Mouse (Mus musculus): Measurements from ENCODE around the gene Hjurp. TPM values are rescaled to one million over a fixed set of nuclear protein-coding genes. Genes with fewer than 3 reads are reported as not detected.

Gene Hjurp
- total RNA-seq, 2 experiments from 2014 or later: 306 to 349 TPM

DNA sequence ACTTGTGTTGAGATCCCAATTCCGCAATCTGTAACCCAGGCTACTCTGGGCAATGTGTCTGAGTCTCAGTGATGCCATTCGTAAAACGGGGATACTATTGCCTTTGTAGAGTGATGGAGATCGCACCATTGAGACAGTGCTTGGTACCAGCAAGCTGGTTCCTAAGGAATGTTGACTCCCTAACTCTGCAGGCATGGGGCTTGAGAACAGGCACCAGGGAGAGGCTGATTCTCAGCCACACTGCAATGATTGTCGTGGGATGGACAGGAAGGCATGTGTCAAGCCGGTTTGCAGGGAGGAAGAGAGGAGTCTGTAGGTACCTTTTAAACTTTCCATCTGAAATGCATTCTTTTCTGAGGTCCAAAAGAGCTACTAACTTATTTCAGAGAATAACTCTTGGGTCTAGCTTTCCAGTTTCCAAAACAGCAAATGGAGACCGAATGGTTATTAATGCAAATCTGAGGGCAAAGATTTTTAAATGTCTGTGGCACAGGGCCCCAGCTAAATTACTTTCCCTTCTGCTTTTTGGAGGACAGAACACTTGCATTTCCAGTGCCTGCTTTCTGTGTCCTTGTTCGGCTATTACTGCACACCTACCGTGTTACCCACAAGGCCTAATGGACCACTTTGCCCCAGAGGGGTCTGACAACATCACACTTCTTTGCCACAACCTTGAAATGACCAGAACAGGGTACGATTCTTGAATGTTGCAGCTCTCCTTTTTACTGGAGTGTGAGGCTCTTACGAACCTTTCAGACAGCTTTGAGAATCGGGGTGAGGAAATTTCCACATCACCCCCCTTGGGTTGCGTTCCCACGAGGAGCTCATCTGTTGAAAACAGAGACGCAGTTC, 6.2 kb upstream of the Hjurp start:
- ATAC-seq (replicated peaks; ENCODE audit: low FRiP score, poor library complexity, severe bottlenecking): no peak

DNA sequence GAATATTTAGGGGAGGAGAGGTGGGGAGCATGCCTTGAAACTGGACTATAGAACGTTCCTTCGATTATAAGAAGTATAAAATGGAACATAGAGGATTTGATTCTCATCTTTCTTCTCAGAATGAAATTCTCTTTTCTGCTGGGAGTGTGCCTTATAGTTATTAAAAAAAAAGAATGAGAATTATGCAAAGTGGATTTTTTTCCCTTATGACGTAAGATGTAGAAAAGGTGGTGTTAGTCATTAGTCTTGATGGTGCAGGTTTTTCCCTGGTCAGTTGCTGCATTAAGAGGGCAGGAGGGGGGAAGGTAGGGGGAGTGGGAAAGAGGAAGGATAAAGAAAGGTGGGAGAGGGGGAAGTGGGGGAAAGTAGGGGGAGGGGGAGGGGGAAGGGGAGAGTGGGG, 4.9 kb upstream of the Hjurp start:
- ATAC-seq (replicated peaks; ENCODE audit: low FRiP score, poor library complexity, severe bottlenecking): no peak

DNA sequence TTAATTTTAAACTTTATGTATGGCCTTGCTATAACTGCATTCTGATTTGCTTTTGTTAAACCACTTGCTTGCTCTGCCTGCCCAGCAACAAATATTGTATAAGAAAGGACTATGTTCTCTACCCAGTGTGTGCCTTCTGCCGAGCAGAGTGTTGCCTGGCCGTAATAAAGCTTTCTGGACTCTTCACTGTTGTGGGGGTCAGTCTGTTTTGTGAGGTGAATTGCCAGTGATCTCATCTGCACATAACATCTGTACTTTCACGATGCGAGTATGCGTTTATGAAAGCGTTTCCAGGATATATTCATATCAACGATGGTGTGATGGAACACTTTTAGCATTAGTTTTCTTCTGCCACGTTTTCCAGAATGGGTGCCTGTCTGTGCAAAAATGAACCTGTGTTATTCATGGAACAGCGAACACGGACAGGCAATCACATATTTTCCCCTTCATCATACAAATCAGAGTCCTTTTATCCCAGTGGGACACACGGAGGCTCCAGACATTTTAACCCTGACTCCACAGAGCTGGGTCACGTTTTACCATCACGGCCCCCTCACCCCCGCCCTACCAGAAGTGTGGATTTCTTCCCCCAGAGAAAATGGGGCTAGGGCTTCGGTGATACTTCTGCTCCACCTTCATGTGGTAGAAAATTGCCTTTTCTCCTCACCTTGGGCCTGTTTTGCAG, 2.7 kb upstream of the Hjurp start:
- ATAC-seq (replicated peaks; ENCODE audit: low FRiP score, poor library complexity, severe bottlenecking): no peak

DNA sequence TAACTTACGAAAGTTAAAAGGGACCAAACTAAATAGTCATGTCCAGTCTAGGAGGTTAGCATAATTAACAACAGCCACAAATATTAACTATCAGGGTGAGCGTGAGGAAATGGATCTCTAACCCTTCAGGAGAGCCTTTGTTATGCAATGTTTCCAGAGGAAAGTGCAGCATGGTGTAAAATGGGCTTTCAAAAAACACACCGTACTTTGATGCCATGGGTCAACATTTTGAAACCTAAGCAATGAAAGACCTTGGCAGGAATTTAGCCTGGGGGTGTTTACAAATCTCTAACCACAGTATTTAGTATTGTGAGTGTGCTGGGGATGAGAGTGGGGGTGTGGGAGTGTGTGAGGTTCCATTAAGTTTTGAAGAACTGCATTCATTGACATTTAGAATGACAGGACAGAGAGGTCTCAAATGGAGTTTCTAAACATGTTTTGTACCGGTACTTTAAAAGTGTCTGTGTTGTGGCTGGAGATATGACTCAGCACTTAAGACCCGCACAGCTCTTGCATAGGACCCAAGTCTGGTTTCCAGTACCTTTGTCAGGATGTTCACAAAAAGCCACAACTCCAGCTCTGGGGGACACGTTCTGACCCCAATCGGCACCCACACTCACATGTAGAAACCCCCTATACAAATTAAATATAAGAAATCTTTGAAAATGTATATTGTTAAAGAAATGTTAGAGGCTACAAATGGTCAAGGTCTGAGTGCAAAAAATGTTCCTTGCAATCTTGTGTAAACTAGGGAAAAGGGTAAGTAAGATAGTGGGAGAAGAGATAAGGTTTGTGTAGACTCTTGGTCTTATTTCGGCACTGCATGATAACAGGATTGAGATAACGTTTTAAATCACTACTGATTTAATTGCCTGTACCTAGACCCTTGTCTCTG, 1.9 kb upstream of the Hjurp start:
- no peak for ATAC-seq (replicated peaks; ENCODE audit: low FRiP score, poor library complexity, severe bottlenecking)

DNA sequence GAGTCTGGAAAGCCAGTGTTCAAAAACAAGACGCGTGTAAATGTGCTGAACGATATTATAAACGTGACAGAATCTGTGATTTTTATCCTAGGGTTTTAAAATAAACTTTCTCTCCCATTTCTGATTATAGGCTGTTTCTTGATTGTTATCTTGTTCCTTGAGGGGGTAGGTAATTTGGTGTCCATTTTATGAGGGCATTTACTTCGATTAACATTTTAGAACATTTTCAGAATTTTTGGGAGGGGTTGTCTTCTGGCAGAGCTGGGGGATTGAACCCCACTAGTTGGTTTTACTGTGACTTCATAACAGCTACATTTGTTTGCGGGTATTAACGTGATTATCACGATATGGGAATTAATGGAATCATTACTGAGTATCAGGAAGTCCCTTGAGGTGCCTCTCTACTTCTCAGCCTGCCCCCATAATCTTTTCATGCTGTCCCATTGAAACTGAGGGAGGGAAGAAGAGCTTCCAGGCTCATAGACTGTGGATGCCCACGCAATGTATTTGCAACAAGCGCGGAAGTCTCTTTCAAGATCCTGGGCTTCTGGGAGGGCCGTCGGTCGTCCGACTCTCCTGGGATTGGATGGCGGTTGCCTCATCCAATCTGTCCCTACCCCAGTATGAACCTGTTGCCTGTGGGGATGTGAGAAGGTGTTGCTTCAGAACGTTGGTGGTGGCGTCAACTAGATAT, 532 bp upstream of the Hjurp start:
- ATAC-seq (replicated peaks; ENCODE audit: low FRiP score, poor library complexity, severe bottlenecking): no peak

DNA sequence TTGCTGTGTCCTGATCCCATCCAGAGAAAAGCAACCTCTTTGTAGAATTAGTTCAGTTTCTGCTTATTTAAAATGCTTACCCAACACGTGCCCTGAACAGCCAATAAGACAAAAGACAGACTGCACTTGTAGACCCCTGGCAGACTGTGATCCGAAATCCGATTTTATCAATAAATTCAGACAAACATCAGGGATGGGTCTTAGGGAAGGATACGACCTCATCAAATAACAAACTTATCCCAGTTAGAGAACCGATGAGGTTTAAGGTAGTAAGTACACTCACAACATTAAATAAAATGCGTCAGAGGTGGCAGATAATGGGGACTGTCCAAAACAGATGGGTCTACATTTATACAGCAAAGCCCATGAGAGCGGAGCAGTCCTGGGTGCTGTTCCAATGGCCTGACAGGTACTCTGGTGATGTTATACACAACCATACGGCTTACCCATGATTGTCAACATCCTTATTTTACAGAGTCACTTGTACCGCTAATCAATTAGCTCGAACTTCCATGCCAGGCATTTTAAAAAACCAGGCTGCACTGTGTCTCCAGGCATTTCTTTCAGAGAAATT, 822 bp downstream of the Hjurp start:
- ATAC-seq (replicated peaks; ENCODE audit: low FRiP score, poor library complexity, severe bottlenecking): peak; percentile 13

DNA sequence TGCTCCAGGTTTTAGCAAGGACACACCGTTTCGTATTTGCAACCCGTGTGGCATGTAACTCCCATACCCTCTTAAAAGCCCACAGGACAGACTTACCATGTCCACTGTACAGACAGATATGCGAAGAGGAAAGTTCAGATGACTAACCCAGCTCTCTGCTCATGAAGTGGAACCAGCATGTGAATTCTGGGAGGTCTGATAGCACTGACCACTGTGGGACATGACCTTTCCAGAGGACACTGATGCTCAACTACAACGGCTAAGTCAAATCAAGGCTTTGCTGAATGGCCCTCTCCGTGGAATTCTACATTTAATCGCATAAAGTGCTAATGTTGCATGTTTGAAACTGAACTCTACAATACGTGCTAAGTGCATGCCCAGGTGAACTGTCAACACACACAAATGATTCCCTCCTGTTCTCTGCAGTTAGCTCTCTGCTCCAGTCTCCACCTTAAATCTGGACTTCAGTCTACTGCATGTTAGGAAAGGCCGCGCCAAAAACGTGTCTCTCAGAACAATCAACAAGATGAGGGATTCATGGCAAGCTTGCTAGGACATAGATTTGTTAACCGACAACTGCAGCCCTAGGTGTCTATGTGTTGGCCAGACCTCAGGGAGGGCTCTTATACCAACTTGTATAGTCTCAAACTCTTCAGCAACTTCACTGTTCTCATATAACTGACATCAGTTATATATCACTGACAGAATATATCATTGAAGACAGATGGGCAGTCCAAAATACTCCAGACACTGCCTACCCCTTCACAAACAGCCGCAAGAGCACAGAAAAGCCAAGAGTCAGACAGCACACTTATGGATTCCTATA, 1.5 kb downstream of the Hjurp start:
- peak; percentile 3 for ATAC-seq (replicated peaks; ENCODE audit: low FRiP score, poor library complexity, severe bottlenecking)

DNA sequence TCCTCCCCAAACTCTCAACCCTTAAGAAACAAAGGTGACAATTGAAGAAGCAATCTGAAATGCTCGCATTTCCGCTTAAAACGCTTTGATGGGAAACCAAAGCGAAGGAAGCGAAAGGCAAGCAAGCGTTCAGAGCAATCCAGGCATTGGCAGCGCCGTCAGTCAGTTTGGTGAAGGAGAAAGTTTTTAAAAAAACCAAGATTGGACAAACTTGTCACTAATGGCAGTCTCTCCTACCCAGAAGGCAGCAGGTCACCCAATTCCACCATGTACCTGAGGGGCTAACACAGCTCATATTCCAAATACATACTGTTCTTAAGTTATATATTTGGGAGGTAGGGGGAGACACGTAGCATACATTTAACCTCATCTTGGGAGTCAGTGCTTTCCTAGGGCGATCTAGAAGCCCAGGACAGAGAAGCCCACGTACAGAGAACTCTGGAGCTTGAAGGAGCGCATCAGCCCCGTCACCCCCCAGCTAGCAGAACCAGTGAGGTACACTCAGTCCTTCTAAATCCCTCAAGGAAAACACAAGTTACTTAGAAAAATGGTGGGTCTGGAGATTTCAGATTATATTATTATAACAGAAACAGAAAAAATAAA, 2.3 kb downstream of the Hjurp start:
- no peak for ATAC-seq (replicated peaks; ENCODE audit: low FRiP score, poor library complexity, severe bottlenecking)

DNA sequence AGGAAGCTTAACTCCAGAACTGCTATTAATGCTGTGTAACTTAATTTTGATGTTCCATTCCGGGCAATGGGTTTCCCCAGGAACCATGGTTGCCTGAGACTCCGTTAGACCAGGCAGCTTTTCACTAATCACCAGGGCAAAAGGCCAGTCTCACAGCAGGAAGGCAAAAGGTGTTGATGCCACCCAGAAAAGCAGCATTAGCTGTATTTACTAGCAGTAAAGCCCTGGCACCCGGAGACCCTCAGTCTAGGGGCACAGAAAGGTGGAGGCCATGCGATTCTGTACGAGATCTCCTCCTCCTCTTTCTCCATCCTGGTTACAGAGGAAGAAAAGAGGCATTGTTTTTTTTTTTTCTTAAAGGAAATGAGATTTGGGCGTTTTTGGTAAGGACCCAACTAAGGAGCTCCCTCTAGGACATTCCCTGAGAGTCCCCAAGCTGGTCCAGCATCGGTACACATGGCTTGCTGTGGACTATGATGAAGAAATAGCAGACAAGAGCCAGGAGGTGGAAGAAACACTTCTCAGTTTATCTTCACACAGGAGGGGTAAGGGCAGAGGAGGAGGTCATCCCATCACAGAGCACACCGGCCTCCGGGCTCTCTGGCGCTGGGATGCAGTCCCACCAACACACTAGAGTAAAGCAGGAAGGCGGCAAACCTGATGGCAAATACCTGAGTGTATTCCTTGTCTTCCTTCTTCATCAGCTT, 2.9 kb downstream of the Hjurp start:
- ATAC-seq (replicated peaks; ENCODE audit: low FRiP score, poor library complexity, severe bottlenecking): no peak

DNA sequence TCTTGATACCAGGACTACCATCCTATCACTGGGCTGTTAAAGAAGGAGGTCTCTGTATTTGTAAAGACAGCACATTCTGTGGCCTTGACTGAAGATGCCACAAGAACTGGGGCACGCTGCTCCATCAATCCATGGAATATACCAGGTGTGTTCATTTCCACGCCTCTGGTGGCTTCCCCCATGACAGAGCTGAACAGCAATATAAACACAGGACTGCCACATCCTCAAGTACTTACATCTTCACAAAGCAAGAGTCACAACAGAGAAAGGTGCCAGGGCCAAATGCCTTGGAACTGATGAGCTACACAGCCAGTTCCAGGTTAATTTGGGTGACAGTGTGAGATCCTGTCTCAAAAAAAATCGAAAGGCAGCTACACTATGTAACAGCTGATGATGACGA, 3.6 kb downstream of the Hjurp start:
- no peak for ATAC-seq (replicated peaks; ENCODE audit: low FRiP score, poor library complexity, severe bottlenecking)

DNA sequence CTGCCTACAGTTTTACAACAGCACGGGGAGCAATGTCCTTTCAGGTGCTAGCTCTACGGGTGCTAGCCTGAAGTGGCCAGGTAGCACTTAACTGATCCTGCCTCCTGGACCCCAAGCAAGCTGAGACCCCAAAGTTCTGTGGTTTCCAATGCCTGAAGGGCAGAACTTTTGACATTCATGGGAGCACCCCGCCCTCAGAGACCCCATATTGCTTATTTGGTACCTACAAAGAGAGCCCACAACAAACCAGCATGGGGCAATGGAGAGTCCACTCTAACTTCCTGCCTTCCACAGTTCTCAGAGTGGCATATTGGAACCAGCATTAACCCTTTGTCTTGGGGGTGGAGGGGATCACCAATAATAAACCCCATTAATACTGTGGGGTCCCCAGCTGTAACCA, 4.1 kb downstream of the Hjurp start:
- ATAC-seq (replicated peaks; ENCODE audit: low FRiP score, poor library complexity, severe bottlenecking): no peak

DNA sequence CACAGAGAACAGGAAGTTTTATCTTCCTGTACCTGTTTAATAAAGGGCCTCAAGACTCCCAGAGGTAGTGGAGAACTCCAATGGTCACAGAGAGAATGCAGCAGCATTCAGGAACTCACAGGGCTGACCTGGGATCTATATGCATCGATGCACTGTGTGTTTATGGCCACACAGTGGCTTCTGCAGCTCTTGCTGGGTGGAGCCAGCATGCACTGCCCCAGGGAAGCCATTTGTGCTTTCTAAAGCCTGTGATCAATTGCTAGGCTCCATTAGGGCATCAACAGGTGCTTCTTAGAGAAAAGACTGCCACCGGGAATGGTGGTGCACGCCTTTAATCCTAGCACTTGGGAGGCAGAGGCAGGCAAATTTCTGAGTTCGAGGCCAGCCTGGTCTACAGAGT, 4.6 kb downstream of the Hjurp start:
- ATAC-seq (replicated peaks; ENCODE audit: low FRiP score, poor library complexity, severe bottlenecking): no peak

DNA sequence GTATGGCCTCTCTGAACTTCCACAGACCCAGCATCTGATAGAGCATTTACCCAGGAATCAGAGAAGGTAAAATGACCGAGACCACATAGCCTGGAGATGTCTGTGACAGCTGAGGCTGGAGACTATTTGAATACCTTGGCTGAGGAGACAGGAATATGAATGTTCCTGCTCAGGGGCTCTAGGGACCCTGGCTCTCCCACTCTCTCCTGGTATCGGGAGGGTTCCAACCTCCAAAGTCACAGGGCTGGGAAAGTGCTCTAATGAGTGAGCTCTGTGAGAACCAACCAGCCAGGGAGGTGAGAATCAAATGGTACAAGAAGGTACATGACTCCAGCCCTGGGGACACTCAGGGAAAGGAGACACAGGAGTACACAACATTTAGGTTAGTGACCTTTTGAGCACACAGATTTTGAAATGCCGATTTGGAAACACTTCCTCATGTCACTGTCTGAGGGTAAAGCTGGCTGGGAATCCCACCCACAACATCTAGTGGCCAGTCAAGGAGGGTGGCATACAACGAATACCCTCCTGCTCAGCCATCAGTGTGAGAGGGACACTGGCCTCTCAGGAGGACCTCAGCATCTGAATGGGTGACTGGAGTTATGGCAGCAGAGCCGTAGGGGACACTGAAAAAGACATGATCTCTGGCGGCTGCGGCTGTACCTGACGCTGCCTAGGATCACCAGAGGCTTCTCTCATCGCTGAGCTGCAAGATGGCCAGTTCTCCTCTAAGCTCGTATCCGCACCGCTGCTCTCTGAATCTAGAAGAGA, 7.7 kb downstream of the Hjurp start:
- no peak for ATAC-seq (replicated peaks; ENCODE audit: low FRiP score, poor library complexity, severe bottlenecking)

DNA sequence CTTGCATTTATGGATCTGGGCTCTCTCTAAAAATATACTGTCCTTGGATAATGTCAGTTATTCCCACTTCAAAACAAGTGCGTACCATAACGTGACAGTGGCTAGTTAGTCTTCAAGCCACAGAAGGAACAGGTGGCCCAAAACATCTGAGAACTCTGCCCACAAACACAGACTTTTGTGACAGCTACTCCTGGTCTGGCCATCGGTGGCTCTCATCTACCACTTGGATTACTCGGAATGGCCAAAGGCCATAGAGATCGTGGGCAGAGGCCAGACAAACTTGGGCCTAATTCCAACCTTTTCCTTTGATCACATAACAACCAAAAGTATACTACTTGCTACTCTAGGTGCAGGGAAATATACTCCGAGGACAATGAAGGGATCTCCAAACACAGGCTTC, 9.4 kb downstream of the Hjurp start:
- ATAC-seq (replicated peaks; ENCODE audit: low FRiP score, poor library complexity, severe bottlenecking): no peak

DNA sequence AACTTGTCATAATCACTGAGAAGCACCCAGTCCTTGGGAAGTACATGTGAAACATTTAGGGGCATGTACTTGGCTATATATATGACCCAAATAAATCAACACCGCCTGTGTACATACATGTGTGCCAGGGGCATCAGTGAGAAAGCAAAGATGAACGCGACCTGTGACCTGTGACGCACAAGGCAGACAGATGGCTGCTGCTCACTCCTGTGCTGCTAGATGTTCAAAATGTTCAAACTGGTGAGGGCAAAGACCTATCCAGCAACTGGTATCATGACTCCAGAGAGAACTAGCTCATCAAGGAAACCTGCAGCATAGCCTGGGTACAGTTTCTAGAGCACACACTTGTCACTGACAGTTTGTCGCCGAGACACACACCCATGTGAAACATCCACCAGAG, 9.9 kb downstream of the Hjurp start:
- no peak for ATAC-seq (replicated peaks; ENCODE audit: low FRiP score, poor library complexity, severe bottlenecking)

DNA sequence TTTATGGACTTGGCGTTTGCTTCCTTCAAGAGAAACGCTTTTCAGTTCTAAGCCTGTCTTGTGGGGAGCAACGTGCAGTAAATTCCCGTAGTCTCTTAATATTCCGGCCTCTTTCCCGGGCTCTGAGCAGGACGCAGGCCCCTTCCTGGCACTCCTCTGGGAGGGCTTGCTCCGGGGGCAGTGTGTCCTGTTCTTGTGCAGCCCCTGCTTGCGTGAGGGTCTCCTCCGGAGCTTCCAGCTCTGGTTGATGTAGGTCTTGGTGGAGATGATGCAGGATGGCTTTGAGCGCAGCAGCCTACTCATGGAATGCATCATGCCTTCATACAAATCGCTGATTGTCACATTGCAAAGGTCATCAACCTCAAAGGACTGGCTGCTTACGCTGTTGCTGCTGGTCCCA, 11.3 kb downstream of the Hjurp start:
- ATAC-seq (replicated peaks; ENCODE audit: low FRiP score, poor library complexity, severe bottlenecking): no peak

DNA sequence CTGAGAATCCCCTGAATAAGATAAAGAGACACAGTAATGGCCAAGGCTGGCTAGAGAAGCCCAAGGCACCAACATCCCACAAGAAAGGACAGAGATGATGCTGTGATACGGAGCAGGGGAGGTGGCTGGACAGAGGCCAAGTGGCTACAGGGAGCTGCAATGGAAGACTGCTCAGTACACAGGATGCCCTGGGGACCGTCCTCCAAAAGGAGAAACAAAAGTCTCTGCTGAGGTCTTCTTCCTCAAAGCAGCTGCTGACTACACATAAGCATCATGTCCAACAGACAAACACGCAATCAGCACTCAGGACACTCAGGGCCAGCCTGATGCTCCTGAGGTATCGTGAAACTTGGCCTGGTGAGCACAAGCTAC, 12.6 kb downstream of the Hjurp start:
- no peak for ATAC-seq (replicated peaks; ENCODE audit: low FRiP score, poor library complexity, severe bottlenecking)
